Mouse (Mus musculus) E14TG2a.4 (cell line): Measurements from ENCODE around the gene Scube2.
A peak's percentile ranks its signal among the peaks of the same experiment; 100 is the strongest.

Experiments
- H3K27me3 ChIP-seq: 2 replicates; pipeline ENCODE4 v1.6.1; 2014; ENCODE audit warnings: low read length, control low read depth; ENCODE audit not compliant: insufficient read depth
- H3K36me3 ChIP-seq: 2 replicates; pipeline ENCODE4 v1.6.1; 2014; ENCODE audit warnings: low read length, control low read depth; ENCODE audit not compliant: insufficient read depth
- H3K4me1 ChIP-seq: replicated peaks from 2 replicates; pipeline ENCODE4 v1.6.1; 2014; ENCODE audit warnings: low read depth, low read length, control low read depth
- H3K4me3 ChIP-seq: replicated peaks from 2 replicates; pipeline ENCODE4 v1.5.1; 2014; ENCODE audit warnings: mild to moderate bottlenecking, low read length
- H3K9me3 ChIP-seq: 2 replicates; pipeline ENCODE4 v1.6.1; 2014; ENCODE audit warnings: low read length, control low read depth
- CTCF ChIP-seq: conservative IDR thresholded peaks from 2 replicates; pipeline ENCODE4 v1.5.1; 2014; ENCODE audit warnings: low read length
- NANOG ChIP-seq: IDR thresholded peaks from 2 replicates; pipeline ENCODE4 v1.6.1; 2014; ENCODE audit warnings: borderline replicate concordance, low read length, mixed read lengths
- POU5F1 ChIP-seq: IDR thresholded peaks from 2 replicates; pipeline ENCODE4 v1.6.1; 2014; ENCODE audit warnings: low read length, borderline replicate concordance

Gene Scube2

GRCm38 (mm10) chr7:109772251-109772650, 93.2 kb downstream of the Scube2 start:
- H3K4me1 ChIP-seq: no peaks in the 10 kb centered on the region
- TF ChIP-seq NANOG: no peak
- TF ChIP-seq POU5F1: no peak
- TF ChIP-seq CTCF: no peak
- H3K27me3 ChIP-seq: peaks cover 3% of the 10 kb centered on the region; the same call in 1 of the 2 replicates
- no peaks in the 10 kb centered on the region for H3K9me3 ChIP-seq
- no peaks in the 10 kb centered on the region for H3K36me3 ChIP-seq
- H3K4me3 ChIP-seq: no peak overlapping the region

DNA sequence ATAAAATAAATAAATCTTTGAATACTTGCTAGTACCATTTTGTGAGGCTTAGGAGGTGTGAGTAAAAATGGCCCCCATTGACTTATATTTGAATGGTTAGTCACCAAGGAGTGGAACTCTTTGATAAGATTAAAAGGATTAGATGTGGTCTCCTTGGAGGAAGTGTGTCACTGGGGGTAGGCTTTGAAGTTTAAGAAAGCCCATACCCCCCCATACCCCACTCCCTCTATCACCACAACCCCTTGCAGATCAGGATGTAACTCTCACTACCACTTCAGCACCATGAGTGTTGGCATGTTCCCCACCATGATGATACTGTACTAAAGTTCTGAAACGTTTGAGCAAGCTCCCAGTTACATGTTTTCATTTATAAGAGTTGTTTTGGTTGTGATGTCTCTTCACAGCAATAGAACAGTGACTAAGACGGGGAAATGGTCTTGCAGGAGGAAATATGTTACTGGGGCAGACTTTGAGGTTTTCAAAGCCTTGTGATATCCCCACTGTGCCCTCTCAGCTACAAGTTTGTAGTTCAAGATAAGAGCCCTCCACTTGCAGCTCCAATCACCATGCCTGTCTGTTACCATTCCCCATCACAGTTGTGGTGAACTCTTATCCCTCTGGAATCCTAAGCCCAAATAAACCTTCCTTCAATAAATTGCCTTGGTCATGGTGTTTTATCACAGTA, 96.6 kb downstream of the Scube2 start:
- no peak for TF ChIP-seq NANOG
- TF ChIP-seq CTCF: no peak
- no peak overlapping the region for H3K4me3 ChIP-seq
- H3K4me1 ChIP-seq: no peaks in the 10 kb centered on the region; the same call in 1 of the 2 replicates
- H3K36me3 ChIP-seq: no peaks in the 10 kb centered on the region
- H3K9me3 ChIP-seq: no peaks in the 10 kb centered on the region
- no peaks in the 10 kb centered on the region for H3K27me3 ChIP-seq

GRCm38 (mm10) chr7:109767575-109768350, 97.7 kb downstream of the Scube2 start:
- TF ChIP-seq NANOG: no peak
- TF ChIP-seq CTCF: no peak
- TF ChIP-seq POU5F1: no peak
- Histone ChIP-seq H3K4me1 (no peaks in the 10 kb centered on the region; the same call in 1 of the 2 replicates), H3K9me3 (no peaks in the 10 kb centered on the region), H3K27me3 (no peaks in the 10 kb centered on the region; the same call in 1 of the 2 replicates), H3K4me3 (no peak overlapping the region), H3K36me3 (no peaks in the 10 kb centered on the region)

DNA sequence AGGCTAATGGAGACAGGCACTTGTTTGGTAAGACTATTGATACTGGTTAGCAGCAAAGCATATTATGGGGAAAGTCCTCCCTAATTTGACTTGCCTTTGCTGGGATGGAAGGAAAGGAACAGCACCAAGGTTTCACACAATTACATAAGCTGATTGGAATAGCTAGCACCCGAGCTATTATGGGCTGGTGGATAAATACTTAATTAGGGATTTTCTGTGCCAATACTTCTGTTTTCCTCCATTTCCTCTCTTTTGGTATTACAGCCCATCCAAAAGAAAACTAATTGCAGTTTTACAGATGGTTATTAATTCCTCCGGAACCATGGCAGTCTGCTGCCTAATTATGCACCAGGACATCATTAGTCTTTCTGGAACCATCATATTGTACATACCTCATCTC, 101.5 kb downstream of the Scube2 start:
- no peak overlapping the region for H3K4me3 ChIP-seq
- TF ChIP-seq POU5F1 (no peak), CTCF (no peak), NANOG (no peak)
- H3K36me3 ChIP-seq: no peaks in the 10 kb centered on the region
- no peaks in the 10 kb centered on the region; the same call in 1 of the 2 replicates for H3K4me1 ChIP-seq
- H3K9me3 ChIP-seq: no peaks in the 10 kb centered on the region
- no peaks in the 10 kb centered on the region; the same call in 1 of the 2 replicates for H3K27me3 ChIP-seq

GRCm38 (mm10) chr7:109756291-109756690, 109.2 kb downstream of the Scube2 start:
- H3K36me3 ChIP-seq: no peaks in the 10 kb centered on the region
- peaks cover 12% of the 10 kb centered on the region for H3K4me1 ChIP-seq
- no peak for TF ChIP-seq POU5F1
- TF ChIP-seq NANOG: no peak
- TF ChIP-seq CTCF: no peak
- H3K9me3 ChIP-seq: no peaks in the 10 kb centered on the region
- H3K4me3 ChIP-seq: no peak overlapping the region
- peaks cover 32% of the 10 kb centered on the region for H3K27me3 ChIP-seq

GRCm38 (mm10) chr7:109754034-109754433, 111.4 kb downstream of the Scube2 start:
- no peak for TF ChIP-seq POU5F1
- TF ChIP-seq CTCF: no peak
- TF ChIP-seq NANOG: no peak
- H3K4me1 ChIP-seq: peaks cover 15% of the 10 kb centered on the region

DNA sequence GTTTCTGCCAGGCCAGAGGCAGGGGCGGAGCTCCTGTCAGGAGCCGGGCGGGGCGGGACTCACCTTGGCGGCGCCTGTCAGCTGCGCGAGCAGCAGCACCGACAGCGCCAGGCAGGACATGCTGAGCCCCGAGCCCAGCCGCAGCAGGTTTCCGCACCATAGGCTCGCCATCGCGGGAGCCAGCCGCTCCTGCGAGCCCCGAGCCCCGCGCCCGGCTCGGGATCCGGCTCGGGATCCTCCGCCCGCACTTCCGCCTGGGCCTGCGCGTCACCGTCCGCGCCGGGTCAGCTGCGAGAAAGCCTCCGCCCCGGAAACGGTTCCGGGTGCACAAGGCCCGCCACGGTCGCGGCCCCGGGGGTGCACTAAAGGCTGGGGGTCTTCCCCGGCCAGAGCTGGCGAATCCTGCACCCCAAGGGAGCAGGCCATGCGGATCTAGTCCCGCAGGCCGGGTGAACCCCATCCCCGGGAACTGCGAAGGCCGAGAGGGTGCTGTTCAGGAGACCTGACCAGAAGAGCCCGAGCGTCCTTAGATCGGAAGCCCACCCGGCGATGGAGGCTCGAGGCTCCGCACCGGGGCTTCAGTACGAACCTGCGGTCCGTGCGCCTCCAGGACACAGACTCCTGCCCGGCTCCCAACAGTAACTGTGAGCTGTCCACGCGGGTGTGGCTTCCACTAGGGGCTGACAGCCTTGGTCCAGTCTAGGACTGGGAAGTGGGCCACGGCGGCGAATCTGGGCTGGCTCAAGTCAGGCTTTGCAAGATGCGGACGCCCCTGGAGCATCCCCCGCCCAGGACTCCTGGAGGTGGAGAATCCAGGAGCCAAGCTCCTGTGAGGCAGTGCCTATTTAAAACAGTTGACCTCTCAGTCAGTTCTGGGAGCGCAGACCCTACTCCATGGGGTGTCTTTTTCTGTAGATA, 113.2 kb downstream of the Scube2 start, which contains the start of gene Tmem9b:
TSS of gene Tmem9b (minus strand) at position 868 of the 918 bp plus-strand sequence.
- no peaks in the 10 kb centered on the region for H3K36me3 ChIP-seq
- TF ChIP-seq NANOG (no peak), POU5F1 (no peak), CTCF (no peak)
- H3K4me3 ChIP-seq: peak within 1 kb of the TSS; percentile 96
- peaks cover 16% of the 10 kb centered on the region for H3K4me1 ChIP-seq
- peaks cover 37% of the 10 kb centered on the region for H3K27me3 ChIP-seq
- no peaks in the 10 kb centered on the region for H3K9me3 ChIP-seq

More at GRCm38 (mm10) chr7:109754034-109754433, 111.4 kb downstream of the Scube2 start:
- no peaks in the 10 kb centered on the region for H3K9me3 ChIP-seq
- no peak overlapping the region for H3K4me3 ChIP-seq
- H3K27me3 ChIP-seq: peaks cover 41% of the 10 kb centered on the region
- no peaks in the 10 kb centered on the region for H3K36me3 ChIP-seq
